Mouse (Mus musculus): ENCODE data around the gene Cbarp. TPM values are rescaled to one million over a fixed set of nuclear protein-coding genes. Genes with fewer than 3 reads are reported as not detected.

The Cbarp gene
- total and polyA plus RNA-seq, 2 experiments from 2014 or later = 1.1 to 5.9 TPM

GRCm38 (mm10) chr10:80175536-80176269 lies 35.1 kb upstream of the Cbarp start:
- WGBS = 35% methylated on average over 4 of the region's 4 CpGs
- H3K36me3 ChIP-seq (replicated peaks; ENCODE audit: control insufficient read depth, insufficient read depth, low read length) = peaks cover 17% of the 10 kb centered on the region

GRCm38 (mm10) chr10:80174705-80175104 lies 34.1 kb upstream of the Cbarp start:
- Histone ChIP-seq H3K4me2 (ENCODE audit: low read depth, low read length) (no peak overlapping the region), H3K27ac (ENCODE audit: low read depth) (no peak overlapping the region), H3K27me3 (ENCODE audit: control insufficient read depth, insufficient read depth, low read length) (no peaks in the 10 kb centered on the region), H3K9ac (replicated peaks; ENCODE audit: low read depth, low read length) (no peak overlapping the region), H3K9me3 (replicated peaks; ENCODE audit: control insufficient read depth, low read length) (no peaks in the 10 kb centered on the region), H3K36me3 (replicated peaks; ENCODE audit: control insufficient read depth, insufficient read depth, low read length) (peaks cover 27% of the 10 kb centered on the region), H3K4me3 (ENCODE audit: low read depth, low read length) (no peak overlapping the region), H3K4me1 (ENCODE audit: control insufficient read depth, insufficient read depth) (no peaks in the 10 kb centered on the region)
- TF ChIP-seq EP300 (IDR thresholded peaks at IDR 0.05; ENCODE audit: low read depth) (no peak), CTCF (IDR thresholded peaks at IDR 0.05; ENCODE audit: low read depth) (peak; percentile 45)
- WGBS = 37% methylated on average over 2 of the region's 2 CpGs
- ATAC-seq (ENCODE audit: insufficient read depth, low read depth) (no peak), DNase-seq (ENCODE audit: low spot score) (no peak)

More at GRCm38 (mm10) chr10:80175536-80176269, 35.1 kb upstream of the Cbarp start:
- Histone ChIP-seq H3K27me3 (ENCODE audit: control insufficient read depth, insufficient read depth, low read length) (0 out of 2 replicates have a peak, but pooled peaks cover 7% of the 10 kb centered on the region), H3K27ac (ENCODE audit: low read depth) (no peak overlapping the region), H3K4me3 (ENCODE audit: low read depth, low read length) (no peak overlapping the region), H3K4me1 (ENCODE audit: control insufficient read depth, insufficient read depth) (no peaks in the 10 kb centered on the region), H3K4me2 (ENCODE audit: low read depth, low read length) (no peak overlapping the region), H3K9ac (replicated peaks; ENCODE audit: low read depth, low read length) (no peak overlapping the region), H3K9me3 (replicated peaks; ENCODE audit: control insufficient read depth, low read length) (no peaks in the 10 kb centered on the region)
- TF ChIP-seq EP300 (IDR thresholded peaks at IDR 0.05; ENCODE audit: low read depth) (no peak), CTCF (IDR thresholded peaks at IDR 0.05; ENCODE audit: low read depth) (peak; percentile 62)
- ATAC-seq (ENCODE audit: insufficient read depth, low read depth) (no peak), DNase-seq (ENCODE audit: low spot score) (peak; percentile 51)

- Histone ChIP-seq H3K9me3 (replicated peaks; ENCODE audit: control insufficient read depth, low read length) (no peaks in the 10 kb centered on the region), H3K27me3 (ENCODE audit: control insufficient read depth, insufficient read depth, low read length) (no peaks in the 10 kb centered on the region), H3K4me2 (ENCODE audit: low read depth, low read length) (no peak overlapping the region), H3K27ac (ENCODE audit: low read depth) (no peak overlapping the region), H3K36me3 (replicated peaks; ENCODE audit: control insufficient read depth, insufficient read depth, low read length) (peaks cover 28% of the 10 kb centered on the region), H3K4me1 (ENCODE audit: control insufficient read depth, insufficient read depth) (no peaks in the 10 kb centered on the region), H3K9ac (replicated peaks; ENCODE audit: low read depth, low read length) (no peak overlapping the region), H3K4me3 (ENCODE audit: low read depth, low read length) (no peak overlapping the region)
- no peak for DNase-seq (ENCODE audit: low spot score)
- TF ChIP-seq CTCF (IDR thresholded peaks at IDR 0.05; ENCODE audit: low read depth) (no peak), EP300 (IDR thresholded peaks at IDR 0.05; ENCODE audit: low read depth) (no peak)
- ATAC-seq (ENCODE audit: insufficient read depth, low read depth) = no peak
- 81% methylated on average over 10 of the region's 10 CpGs for WGBS
Measured at GRCm38 (mm10) chr10:80173955-80174640, 33.5 kb upstream of the Cbarp start.

- ATAC-seq (ENCODE audit: insufficient read depth, low read depth) = no peak
- 7% methylated on average over 11 of the region's 11 CpGs for WGBS
- Histone ChIP-seq H3K9me3 (replicated peaks; ENCODE audit: control insufficient read depth, low read length) (no peaks in the 10 kb centered on the region), H3K4me1 (ENCODE audit: control insufficient read depth, insufficient read depth) (0 out of 2 replicates have a peak, but pooled peaks cover 6% of the 10 kb centered on the region), H3K4me3 (ENCODE audit: low read depth, low read length) (peak overlapping the region; percentile 48), H3K36me3 (replicated peaks; ENCODE audit: control insufficient read depth, insufficient read depth, low read length) (peaks cover 28% of the 10 kb centered on the region), H3K9ac (replicated peaks; ENCODE audit: low read depth, low read length) (no peak overlapping the region), H3K27ac (ENCODE audit: low read depth) (peak overlapping the region; percentile 21; the same call in 1 of the 2 replicates), H3K27me3 (ENCODE audit: control insufficient read depth, insufficient read depth, low read length) (no peaks in the 10 kb centered on the region), H3K4me2 (ENCODE audit: low read depth, low read length) (peak overlapping the region; percentile 54)
- TF ChIP-seq EP300 (IDR thresholded peaks at IDR 0.05; ENCODE audit: low read depth) (no peak), CTCF (IDR thresholded peaks at IDR 0.05; ENCODE audit: low read depth) (no peak)
- no peak for DNase-seq (ENCODE audit: low spot score)
Measured at GRCm38 (mm10) chr10:80173358-80173757, 32.7 kb upstream of the Cbarp start.

- peak within 1 kb of the TSS; percentile 54 for H3K4me2 ChIP-seq (ENCODE audit: low read depth, low read length)
- peak within 1 kb of the TSS; percentile 58 for H3K27ac ChIP-seq (ENCODE audit: low read depth)
- peak within 1 kb of the TSS; percentile 48 for H3K4me3 ChIP-seq (ENCODE audit: low read depth, low read length)
- WGBS = 4% methylated on average over 34 of the region's 35 CpGs
- peak within 1 kb of the TSS; percentile 0 for H3K9ac ChIP-seq (replicated peaks; ENCODE audit: low read depth, low read length)
- H3K9me3 ChIP-seq (replicated peaks; ENCODE audit: control insufficient read depth, low read length) = no peaks in the 10 kb centered on the region
- H3K36me3 ChIP-seq (replicated peaks; ENCODE audit: control insufficient read depth, insufficient read depth, low read length) = peaks cover 28% of the 10 kb centered on the region
- no peaks in the 10 kb centered on the region for H3K27me3 ChIP-seq (ENCODE audit: control insufficient read depth, insufficient read depth, low read length)
- 0 out of 2 replicates have a peak, but pooled peaks cover 6% of the 10 kb centered on the region for H3K4me1 ChIP-seq (ENCODE audit: control insufficient read depth, insufficient read depth)
- DNase-seq (ENCODE audit: low spot score) (peak; percentile 93), ATAC-seq (ENCODE audit: insufficient read depth, low read depth) (peak; percentile 65)
- no peak; the same call in none of the 2 replicates for TF ChIP-seq EP300 (IDR thresholded peaks at IDR 0.05; ENCODE audit: low read depth)
- no peak for TF ChIP-seq CTCF (IDR thresholded peaks at IDR 0.05; ENCODE audit: low read depth)
Measured at GRCm38 (mm10) chr10:80172527-80173292, 32.1 kb upstream of the Cbarp start, which contains the start of gene 1600002K03Rik. Gene 1600002K03Rik, plus strand, starts transcription at chr10:80172944.
